Mouse (Mus musculus) testis, adult 2 months (tissue): Measurements from ENCODE around the gene Baz1a. TPM values are rescaled to one million over a fixed set of nuclear protein-coding genes. Genes with fewer than 3 reads are reported as not detected.

Experiments
- H3K27ac ChIP-seq: fragments of 200-500 bp; 2 replicates; pipeline ENCODE4 v1.5.1; 2012; ENCODE audit warnings: low read depth, low read length; ENCODE audit not compliant: control insufficient read depth, insufficient read depth
- H3K27me3 ChIP-seq: fragments of 200-500 bp; 2 replicates; pipeline ENCODE4 v1.6.1; 2012; ENCODE audit warnings: mild to moderate bottlenecking, low read length, moderate library complexity; ENCODE audit not compliant: control insufficient read depth, insufficient read depth
- H3K36me3 ChIP-seq: fragments of 200-500 bp; 2 replicates; pipeline ENCODE4 v1.6.1; 2012; ENCODE audit warnings: mild to moderate bottlenecking, low read length; ENCODE audit not compliant: control insufficient read depth, insufficient read depth
- H3K4me1 ChIP-seq: fragments of 200-500 bp; 2 replicates; pipeline ENCODE4 v1.6.1; 2012; ENCODE audit warnings: low read length; ENCODE audit not compliant: control insufficient read depth, insufficient read depth
- H3K4me3 ChIP-seq: fragments of 200-500 bp; 2 replicates; pipeline ENCODE4 v1.5.1; 2012; ENCODE audit warnings: low read depth, mild to moderate bottlenecking, low read length, moderate library complexity, mixed read lengths; ENCODE audit not compliant: control insufficient read depth
- CTCF ChIP-seq: fragments of 200-500 bp; IDR thresholded peaks from 2 replicates; pipeline ENCODE4 v1.5.1; 2012; ENCODE audit warnings: low read depth, mild to moderate bottlenecking, inconsistent platforms, low read length, moderate library complexity; ENCODE audit not compliant: control insufficient read depth, insufficient read depth, insufficient replicate concordance
- POLR2A ChIP-seq: fragments of 200-500 bp; IDR thresholded peaks from 2 replicates; pipeline ENCODE4 v1.6.1; 2012; ENCODE audit warnings: low read depth, mild to moderate bottlenecking, inconsistent platforms, low read length, moderate library complexity; ENCODE audit not compliant: control insufficient read depth
- polyA plus RNA-seq: library from polyadenylated mRNA; depleted of rRNA; stranded (reverse); fragments of >200 nt; gene quantifications from 2 replicates; pipeline ENCODE4 v1.2.3, GENCODE M21; 2012

Gene Baz1a
- polyA plus RNA-seq, 1 experiment, result 50.0 TPM

DNA sequence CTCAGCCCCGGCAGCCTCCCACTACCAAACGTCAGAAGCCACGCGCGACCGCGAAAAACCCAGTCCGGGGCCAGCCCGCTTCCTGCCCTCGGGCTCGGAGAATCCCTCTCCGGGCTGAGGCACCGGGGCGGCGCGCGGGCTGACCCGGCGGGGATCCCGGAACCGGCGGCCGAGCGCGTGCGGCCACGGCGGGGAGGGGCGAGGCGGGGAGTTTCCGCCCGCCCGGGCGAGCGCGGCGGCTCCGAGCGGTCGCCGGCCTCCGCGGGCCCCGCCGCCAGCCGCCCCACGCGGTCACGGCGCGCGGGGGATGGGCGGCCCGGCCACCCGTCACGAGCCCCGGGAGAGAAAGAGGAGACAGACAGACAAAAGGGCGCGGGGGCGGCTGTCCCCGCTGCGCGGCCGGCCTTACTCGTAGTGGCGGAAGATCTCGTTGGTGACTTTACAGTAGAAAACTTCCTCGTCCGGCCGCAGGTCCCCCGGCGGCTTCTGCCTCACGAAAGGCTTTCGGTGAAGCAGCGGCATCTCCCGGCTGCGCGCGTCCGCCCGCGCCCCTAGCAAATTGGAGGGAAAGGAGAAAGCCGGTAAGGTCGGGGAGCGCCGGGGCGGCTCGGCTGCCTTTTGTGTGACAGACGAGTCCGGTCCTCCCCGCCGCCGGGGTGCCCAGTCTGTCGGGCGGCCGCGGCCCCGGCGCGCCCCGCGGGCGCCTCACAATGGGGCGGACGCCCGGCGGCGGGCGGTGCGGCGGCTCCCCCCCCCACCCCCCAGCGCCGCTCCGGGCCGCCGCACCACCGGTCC lies 28.7 kb downstream of the Baz1a start:
- Histone ChIP-seq H3K36me3 (no peaks in the 10 kb centered on the region), H3K4me1 (peaks cover 3% of the 10 kb centered on the region; the same call in 1 of the 2 replicates), H3K27me3 (no peaks in the 10 kb centered on the region), H3K27ac (peak overlapping the region; percentile 93), H3K4me3 (peak overlapping the region; percentile 97)
- TF ChIP-seq POLR2A (no peak), CTCF (no peak)

DNA sequence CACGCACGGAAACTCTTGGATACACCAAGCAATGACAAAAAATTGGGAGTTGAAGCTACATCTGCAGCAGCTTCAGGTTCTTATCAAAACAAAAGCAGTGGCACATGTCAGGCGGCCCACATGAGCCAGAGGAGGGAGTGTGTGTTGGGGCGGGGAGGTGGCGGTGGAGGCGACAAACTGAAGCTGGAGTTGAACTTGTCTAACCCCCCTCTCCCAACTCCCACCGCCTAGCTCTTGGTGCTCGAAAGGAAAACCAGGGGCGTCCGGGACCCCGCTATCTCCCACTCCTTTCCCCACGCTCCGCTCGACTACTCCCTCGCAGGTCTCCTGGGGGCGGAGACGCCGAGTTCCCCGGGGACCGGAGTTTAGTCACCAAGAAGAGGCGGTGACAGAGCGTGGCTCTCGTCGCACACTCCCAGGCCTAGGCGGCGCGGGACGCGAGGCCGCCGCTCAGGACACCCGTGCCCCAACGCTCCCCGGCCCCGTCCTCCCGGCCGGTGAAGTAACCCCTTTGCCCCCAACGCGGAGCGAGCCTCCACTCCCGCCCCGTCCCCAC lies 29.4 kb downstream of the Baz1a start:
- H3K4me3 ChIP-seq, result peak overlapping the region; percentile 97
- peaks cover 3% of the 10 kb centered on the region; the same call in 1 of the 2 replicates for H3K4me1 ChIP-seq
- TF ChIP-seq CTCF (no peak), POLR2A (no peak)
- H3K27me3 ChIP-seq, result no peaks in the 10 kb centered on the region
- H3K36me3 ChIP-seq, result no peaks in the 10 kb centered on the region
- H3K27ac ChIP-seq, result peak overlapping the region; percentile 82

DNA sequence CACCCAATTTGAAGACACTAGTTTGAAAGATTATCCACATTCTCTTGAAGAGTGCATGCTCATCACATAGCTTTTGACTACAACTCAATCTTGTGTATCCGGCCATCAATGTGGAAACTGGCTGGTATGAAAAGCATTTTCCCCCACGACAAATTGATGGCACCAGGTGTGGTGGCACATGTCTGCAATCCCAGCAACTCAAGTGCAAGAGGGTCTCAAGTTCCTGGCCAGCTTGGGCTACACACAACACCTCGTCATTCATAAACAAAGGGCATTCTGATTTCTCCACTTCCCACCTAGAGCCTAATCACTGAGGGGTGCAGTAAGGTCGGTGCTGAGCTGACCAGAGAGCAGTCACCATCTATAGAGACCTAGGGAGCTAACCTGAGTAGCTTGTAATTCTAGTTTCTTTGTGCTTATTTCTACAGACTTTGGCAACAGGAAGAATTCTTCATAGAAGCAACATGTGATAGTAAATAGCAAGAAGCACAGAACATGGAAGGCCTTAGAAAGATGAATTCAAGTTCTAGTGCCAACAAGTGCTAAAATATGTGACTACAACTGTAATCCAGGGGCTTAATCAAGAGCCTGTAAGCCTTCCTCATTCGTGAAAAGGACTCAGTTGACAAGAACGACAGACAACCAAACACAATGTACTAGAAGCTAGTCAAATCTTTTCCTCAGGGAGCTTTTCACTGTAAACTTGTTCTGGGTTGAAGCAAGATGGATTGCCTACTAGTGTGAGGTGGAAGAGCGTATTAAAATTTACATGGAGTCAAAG lies 31.0 kb downstream of the Baz1a start:
- no peak for TF ChIP-seq POLR2A
- TF ChIP-seq CTCF, result no peak
- peaks cover 3% of the 10 kb centered on the region; the same call in 1 of the 2 replicates for H3K4me1 ChIP-seq
- H3K27ac ChIP-seq, result no peak overlapping the region
- H3K27me3 ChIP-seq, result no peaks in the 10 kb centered on the region
- H3K36me3 ChIP-seq, result no peaks in the 10 kb centered on the region
- H3K4me3 ChIP-seq, result no peak overlapping the region

DNA sequence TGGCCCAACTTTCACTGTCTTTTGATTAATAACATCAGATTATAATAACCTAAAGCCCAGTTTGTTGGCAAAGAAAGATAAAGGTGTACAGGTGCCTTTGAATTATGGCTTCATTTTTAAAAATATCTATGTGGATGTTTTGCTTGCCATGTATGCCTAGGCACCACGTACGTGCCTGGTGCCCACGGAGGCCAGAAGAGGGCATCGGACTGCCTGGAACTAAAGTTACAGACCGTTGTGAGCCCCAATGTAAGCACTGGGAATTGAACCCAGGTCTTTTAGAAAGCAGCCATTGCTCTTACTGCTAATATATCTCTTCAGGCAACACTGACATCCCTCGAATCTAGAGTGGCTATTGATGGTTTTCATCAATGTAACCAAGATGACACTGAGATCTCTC lies 32.2 kb downstream of the Baz1a start:
- Histone ChIP-seq H3K27ac (no peak overlapping the region), H3K4me3 (no peak overlapping the region), H3K4me1 (peaks cover 3% of the 10 kb centered on the region; the same call in 1 of the 2 replicates), H3K36me3 (no peaks in the 10 kb centered on the region; the same call in 1 of the 2 replicates), H3K27me3 (no peaks in the 10 kb centered on the region)
- TF ChIP-seq POLR2A (no peak), CTCF (no peak)

DNA sequence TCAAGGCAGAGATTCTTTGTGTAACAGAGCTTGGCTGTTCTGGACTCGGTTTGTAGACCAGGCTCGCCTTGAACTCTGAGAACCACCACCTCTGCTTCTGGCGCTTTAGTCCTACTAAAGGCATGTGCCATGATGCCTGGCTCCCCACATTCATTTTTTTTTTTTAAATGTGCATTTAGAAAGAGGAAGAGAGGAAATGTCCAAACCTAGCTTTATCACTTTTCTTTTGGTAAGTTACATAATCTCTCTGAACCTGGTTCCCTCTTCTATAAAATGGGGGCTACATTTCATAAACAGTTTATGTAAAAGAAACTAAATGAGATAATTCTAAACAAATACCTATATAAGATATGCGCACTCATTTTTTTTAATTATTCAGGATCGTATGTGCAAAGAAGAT lies 33.2 kb downstream of the Baz1a start:
- Histone ChIP-seq H3K4me3 (no peak overlapping the region), H3K27ac (no peak overlapping the region), H3K4me1 (peaks cover 3% of the 10 kb centered on the region; the same call in 1 of the 2 replicates), H3K36me3 (no peaks in the 10 kb centered on the region; the same call in 1 of the 2 replicates), H3K27me3 (no peaks in the 10 kb centered on the region)
- no peak for TF ChIP-seq POLR2A
- TF ChIP-seq CTCF, result no peak

DNA sequence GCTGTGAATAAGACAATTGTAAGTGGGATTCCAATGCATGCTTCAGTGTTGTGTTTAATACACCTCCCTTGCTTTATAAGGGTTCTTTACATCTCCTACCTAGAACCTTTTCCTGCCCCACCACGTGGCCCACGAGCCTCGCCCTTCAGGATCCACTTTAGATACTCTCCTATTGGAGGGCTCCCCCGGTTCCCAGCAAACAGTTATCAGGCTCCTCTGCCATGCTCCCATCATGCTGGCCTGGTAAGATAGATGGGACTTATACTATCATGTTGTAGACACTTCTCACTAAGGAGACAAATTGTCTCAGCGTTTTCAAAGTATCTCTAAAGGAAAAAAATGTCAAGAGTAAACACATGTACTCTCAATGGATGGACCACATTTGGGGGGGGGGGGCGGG lies 33.6 kb downstream of the Baz1a start:
- no peak overlapping the region for H3K4me3 ChIP-seq
- no peaks in the 10 kb centered on the region; the same call in 1 of the 2 replicates for H3K36me3 ChIP-seq
- TF ChIP-seq CTCF, result no peak
- TF ChIP-seq POLR2A, result no peak
- H3K27me3 ChIP-seq, result no peaks in the 10 kb centered on the region
- no peak overlapping the region for H3K27ac ChIP-seq
- H3K4me1 ChIP-seq, result peaks cover 3% of the 10 kb centered on the region; the same call in 1 of the 2 replicates

DNA sequence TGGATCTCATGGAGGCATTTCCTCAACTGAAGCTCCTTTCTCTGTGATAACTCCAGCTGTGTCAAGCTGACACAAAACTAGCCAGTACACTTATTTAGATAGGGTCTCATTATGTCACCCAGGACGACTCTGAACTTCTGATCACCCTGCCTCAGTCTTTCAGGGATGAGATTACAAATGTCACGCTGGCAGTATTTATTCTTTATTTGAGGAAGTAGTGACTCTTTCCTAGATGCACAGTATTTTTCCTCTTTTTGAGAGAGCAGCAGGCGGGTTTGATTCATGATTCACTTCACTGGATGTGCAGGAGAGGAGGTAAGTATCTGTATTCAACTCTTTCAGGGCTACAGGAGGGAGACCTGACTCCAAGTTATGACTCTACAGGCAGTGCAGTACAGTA lies 45.1 kb downstream of the Baz1a start:
- Histone ChIP-seq H3K36me3 (peaks cover 3% of the 10 kb centered on the region), H3K27me3 (no peaks in the 10 kb centered on the region)
- TF ChIP-seq CTCF, result no peak
- TF ChIP-seq POLR2A, result no peak

More for the DNA sequence above, 45.1 kb downstream of the Baz1a start:
- Histone ChIP-seq H3K4me1 (no peaks in the 10 kb centered on the region), H3K4me3 (no peak overlapping the region), H3K27ac (no peak overlapping the region)
